Mouse (Mus musculus): ENCODE measurements around the gene Zfp462.

DNA sequence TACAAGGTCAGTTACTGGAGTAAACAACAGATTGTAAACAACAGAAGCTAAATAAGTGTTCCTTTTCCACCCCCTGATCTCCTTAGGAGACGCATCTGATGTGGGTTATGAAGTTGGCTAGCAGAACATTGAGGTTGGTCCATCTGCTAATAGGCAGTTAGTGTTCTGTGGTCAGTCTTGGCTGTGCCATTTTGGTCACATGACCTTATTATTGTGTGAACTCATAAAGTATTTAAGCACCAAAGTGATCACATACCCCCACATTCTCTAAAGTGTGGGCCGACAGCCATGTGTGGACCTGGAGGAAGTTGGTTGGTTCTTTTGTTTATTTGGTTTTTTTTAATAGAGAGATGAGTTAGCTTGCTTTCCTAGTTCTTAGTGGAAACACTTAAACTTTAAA, 39.7 kb downstream of the Zfp462 start:
- TF ChIP-seq HCFC1 (IDR thresholded peaks at IDR 0.05; ENCODE audit: borderline replicate concordance, insufficient read depth, low read length) (no peak), CHD2 (IDR thresholded peaks at IDR 0.05; ENCODE audit: low read depth, low read length) (no peak), MAFK (IDR thresholded peaks at IDR 0.05; ENCODE audit: insufficient read depth, low read depth, low read length) (no peak), ZC3H11A (IDR thresholded peaks at IDR 0.05; ENCODE audit: borderline replicate concordance, low read depth, low read length) (no peak)

Measured in ES-E14 (cell line).